ENCODE assay signal across 7 mouse cellular contexts in the genomic region with DNA sequence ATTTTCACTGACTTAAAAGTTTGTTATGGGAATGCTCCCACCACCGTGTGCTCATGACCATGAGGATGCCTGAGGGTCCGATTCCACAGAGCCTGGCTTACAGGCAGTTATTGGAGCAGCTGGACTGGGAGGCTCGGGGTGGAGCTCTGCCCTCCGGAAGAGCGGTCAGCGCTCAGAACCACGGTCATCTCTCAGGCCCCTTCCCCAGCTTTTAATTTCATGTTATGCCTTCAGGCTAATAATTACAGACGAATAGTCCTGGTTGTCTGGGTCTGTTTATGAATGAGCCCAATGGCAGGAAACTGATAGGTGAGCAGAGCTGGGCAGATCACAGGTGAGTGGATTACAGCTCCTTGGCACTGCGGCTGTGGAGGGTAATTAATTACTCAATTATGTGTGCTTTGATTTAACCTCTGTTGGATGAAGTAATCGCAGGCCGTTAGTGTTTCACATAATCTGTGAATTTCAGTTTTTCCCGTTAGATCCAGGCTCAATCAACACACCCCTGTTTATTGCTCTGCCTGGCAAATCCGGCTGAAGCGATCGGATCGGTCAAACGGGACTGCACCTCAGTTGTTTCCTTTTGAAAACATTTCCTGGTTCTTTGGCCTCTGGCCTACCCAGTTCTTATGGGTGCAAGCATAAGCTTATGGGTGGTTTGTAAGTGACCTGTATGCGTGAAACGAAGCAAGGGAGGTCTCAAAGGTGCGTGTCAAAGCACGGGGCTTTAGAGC. TPM values are rescaled to one million over a fixed set of nuclear protein-coding genes. Genes with fewer than 3 reads are reported as not detected.
DNase-seq lines count a peak whose midpoint lies in the region; ATAC-seq and TF ChIP-seq lines count a peak whose summit lies in the region.

No protein-coding gene starts in this region.

- peak overlapping the region; percentile 74 for H3K4me3 ChIP-seq in lung, embryonic 16.5 days (ENCODE audit: low read length)
- peak overlapping the region; percentile 73 for H3K4me3 ChIP-seq in embryonic fibroblast, embryonic 13.5 days (ENCODE audit: insufficient read depth, low read length)
- peak overlapping the region; percentile 96 for H3K4me3 ChIP-seq in kidney, postnatal 0 days (replicated peaks; ENCODE audit: low read depth, low read length)

- H3K4me1 ChIP-seq in lung, embryonic 16.5 days (replicated peaks; ENCODE audit: control insufficient read depth, insufficient read depth, low read length) = peaks cover 28% of the 10 kb centered on the region
- H3K4me1 ChIP-seq in embryonic fibroblast, embryonic 13.5 days (ENCODE audit: control insufficient read depth, insufficient read depth, low read length) = no peaks in the 10 kb centered on the region
- H3K4me1 ChIP-seq in kidney, postnatal 0 days (replicated peaks; ENCODE audit: insufficient read depth, low read length) = peaks cover 8% of the 10 kb centered on the region; the same call in 1 of the 2 replicates

- intact Hi-C loops in left cerebral cortex, postnatal 25 days (cut with DNase I) = no loop called here

- peak; percentile 46 for TF ChIP-seq POLR2A in embryonic fibroblast, embryonic 13.5 days (IDR thresholded peaks at IDR 0.05; ENCODE audit: low read depth, low read length)

- ATAC-seq in lung, embryonic 16.5 days (ENCODE audit: low read depth) = no peak
- no peak for ATAC-seq in kidney, postnatal 0 days (replicated peaks; ENCODE audit: low FRiP score, low read depth)

- no peak for TF ChIP-seq CTCF in embryonic fibroblast, embryonic 13.5 days (IDR thresholded peaks at IDR 0.05; ENCODE audit: borderline replicate concordance, insufficient read depth, low read length)
- TF ChIP-seq CTCF in kidney, postnatal 0 days (IDR thresholded peaks at IDR 0.05; ENCODE audit: low read depth) = no peak

- H3K36me3 ChIP-seq in lung, embryonic 16.5 days (ENCODE audit: control insufficient read depth, insufficient read depth, low read length) = no peaks in the 10 kb centered on the region
- H3K36me3 ChIP-seq in kidney, postnatal 0 days (ENCODE audit: insufficient read depth, low read length) = no peaks in the 10 kb centered on the region

- 9% methylated on average over 21 of the region's 21 CpGs for WGBS in lung, embryonic 16.5 days
- 4% methylated on average over 21 of the region's 21 CpGs for WGBS in kidney, postnatal 0 days

- DNase-seq in lung, postnatal 4 days = no peak
- peak; percentile 80 for DNase-seq in kidney, postnatal 0 days (ENCODE audit: low spot score)
- DNase-seq in neural tube, embryonic 10.5 days (ENCODE audit: extremely low spot score, low spot score) = peak; percentile 57
- DNase-seq in frontal cortex, postnatal 10 days (ENCODE audit: low spot score in 2 of 2) = no peak
- DNase-seq in left cerebral cortex, postnatal 25 days (ENCODE audit: low spot score in 2 of 2) = no peak

- H3K9me3 ChIP-seq in lung, embryonic 16.5 days (ENCODE audit: control insufficient read depth, low read length) = no peaks in the 10 kb centered on the region
- no peaks in the 10 kb centered on the region for H3K9me3 ChIP-seq in kidney, postnatal 0 days (replicated peaks; ENCODE audit: low read length)

- H3K27me3 ChIP-seq in lung, embryonic 16.5 days (ENCODE audit: control insufficient read depth, insufficient read depth, low read depth, low read length) = no peaks in the 10 kb centered on the region
- no peaks in the 10 kb centered on the region for H3K27me3 ChIP-seq in kidney, postnatal 0 days (ENCODE audit: insufficient read depth, low read length)

- H3K27ac ChIP-seq in lung, embryonic 16.5 days (ENCODE audit: low read length) = peak overlapping the region; percentile 99
- H3K27ac ChIP-seq in embryonic fibroblast, embryonic 13.5 days (ENCODE audit: insufficient read depth, low read length) = peak overlapping the region; percentile 22
- H3K27ac ChIP-seq in kidney, postnatal 0 days = peak overlapping the region; percentile 100

- H3K9ac ChIP-seq in lung, embryonic 16.5 days (ENCODE audit: low read length) = peak overlapping the region; percentile 95
- H3K9ac ChIP-seq in kidney, postnatal 0 days (ENCODE audit: low read depth, low read length) = peak overlapping the region; percentile 49

- peak overlapping the region; percentile 95 for H3K4me2 ChIP-seq in lung, embryonic 16.5 days (ENCODE audit: low read depth, low read length)
- peak overlapping the region; percentile 96 for H3K4me2 ChIP-seq in kidney, postnatal 0 days (ENCODE audit: low read length)

RNA-seq across cellular contexts. Expression of gene Zbed3, which starts 3.4 kb away (rescaled TPM):
- 51.8 and 59.9 TPM in 2 replicates for polyA plus RNA-seq in lung, embryonic 16.5 days (2015; fragmentation: Nextera tagmentation; extraction: Ambion mirVana)
- 36.5 and 58.5 TPM in 2 replicates for polyA plus RNA-seq in embryonic fibroblast, embryonic 13.5 days (2011; ENCODE audit: insufficient read length, low read depth, missing spikeins)
- 72.3 and 73.5 TPM in 2 replicates for polyA plus RNA-seq in kidney, postnatal 0 days (2015; fragmentation: Nextera tagmentation; extraction: Ambion mirVana)
- total RNA-seq in left cerebral cortex, postnatal 25 days (2021) = 10 to 100 TPM; 15.6 to 16.0 TPM

RNA-seq across cellular contexts. Expression of gene Aggf1, which starts 48.4 kb away (rescaled TPM):
- 27.0 and 28.5 TPM in 2 replicates for polyA plus RNA-seq in lung, embryonic 16.5 days (2015; fragmentation: Nextera tagmentation; extraction: Ambion mirVana)
- 24.1 and 24.2 TPM in 2 replicates for polyA plus RNA-seq in embryonic fibroblast, embryonic 13.5 days (2011; ENCODE audit: insufficient read length, low read depth, missing spikeins)
- 32.2 and 33.1 TPM in 2 replicates for polyA plus RNA-seq in kidney, postnatal 0 days (2015; fragmentation: Nextera tagmentation; extraction: Ambion mirVana)
- total RNA-seq in left cerebral cortex, postnatal 25 days (2021) = 10 to 100 TPM; 52.7 to 53.8 TPM

Comparison
In these comparisons a context has a peak if more than half of its experiments do, and no peak if none do; other contexts are left out.
1. H3K27ac ChIP-seq: peak in every context shown above with its lines; median percentile 100 in kidney, postnatal 0 days; 99 in lung, embryonic 16.5 days; 22 in embryonic fibroblast, embryonic 13.5 days.
2. DNase-seq: peak in kidney, postnatal 0 days (single experiment) and neural tube, embryonic 10.5 days (single experiment); none in lung, postnatal 4 days (0 of 2), frontal cortex, postnatal 10 days (0 of 2) and left cerebral cortex, postnatal 25 days (0 of 2).
3. Peak in every context shown above with its lines, with median percentiles within 50 percentile points of each other: H3K4me3 ChIP-seq.